Mouse (Mus musculus) midbrain, embryonic 12.5 days (tissue): ENCODE results near the gene Lasp1. TPM values are rescaled to one million over a fixed set of nuclear protein-coding genes. Genes with fewer than 3 reads are reported as not detected.
"Not testable (repeated sequence)": the region's sequence is repeated elsewhere in the genome, so short reads cannot be mapped to it uniquely, and the experiment has no call there.

ENCODE experiments used
- ATAC-seq: fragments of 200-750 bp; cut with Nextera tagmentation; 2 replicates; pipeline ENCODE4 v1.8.0; 2017; ENCODE audit warnings: low read depth, moderate TSS enrichment, moderate library complexity; ENCODE audit not compliant: low FRiP score
- H3K27ac ChIP-seq: fragments of 300-500 bp; sonication (generic); replicated peaks from 2 replicates; pipeline ENCODE4 v1.5.1; 2016; ENCODE audit warnings: mild to moderate bottlenecking
- H3K27me3 ChIP-seq: fragments of 300-500 bp; sonication (generic); 2 replicates; pipeline ENCODE4 v1.6.1; 2016; ENCODE audit warnings: mild to moderate bottlenecking
- H3K36me3 ChIP-seq: fragments of 300-500 bp; sonication (generic); 2 replicates; pipeline ENCODE4 v1.6.1; 2016
- H3K4me1 ChIP-seq: fragments of 300-500 bp; sonication (generic); 2 replicates; pipeline ENCODE4 v1.6.1; 2016
- H3K4me2 ChIP-seq: fragments of 300-500 bp; sonication (generic); replicated peaks from 2 replicates; pipeline ENCODE4 v1.6.1; 2016; ENCODE audit warnings: mild to moderate bottlenecking, moderate library complexity
- H3K4me3 ChIP-seq: fragments of 300-500 bp; sonication (generic); 2 replicates; pipeline ENCODE4 v1.5.1; 2016; ENCODE audit warnings: mild to moderate bottlenecking
- H3K9ac ChIP-seq: fragments of 300-500 bp; sonication (generic); replicated peaks from 2 replicates; pipeline ENCODE4 v1.6.1; 2016; ENCODE audit warnings: mild to moderate bottlenecking, moderate library complexity
- H3K9me3 ChIP-seq: fragments of 300-500 bp; sonication (generic); 2 replicates; pipeline ENCODE4 v1.6.1; 2016; ENCODE audit warnings: mild to moderate bottlenecking
- WGBS: fragments of 180-500 bp; shearing (Covaris S2); methylation state at CpG from one replicate; pipeline ENCODE4 v1.1.7; 2016; 5-methylcytosine and 5-hydroxymethylcytosine counted together
- polyA plus RNA-seq: library from polyadenylated mRNA; unstranded; fragments of >200 nt; fragmentation: Nextera tagmentation; extraction: Ambion mirVana; gene quantifications from 2 replicates; pipeline ENCODE4 v1.2.1, GENCODE M21; 2016

The Lasp1 gene
- polyA plus RNA-seq, 1 experiment from 2014 or later = 102 TPM

- no peak overlapping the region for H3K9ac ChIP-seq
- peaks cover 2% of the 10 kb centered on the region; the same call in 1 of the 2 replicates for H3K4me1 ChIP-seq
- no peak overlapping the region for H3K4me2 ChIP-seq
- H3K36me3 ChIP-seq = peaks cover 43% of the 10 kb centered on the region
- H3K4me3 ChIP-seq = no peak overlapping the region
- H3K27ac ChIP-seq = no peak overlapping the region
- 85% methylated on average over 6 of the region's 6 CpGs for WGBS
- no peaks in the 10 kb centered on the region for H3K9me3 ChIP-seq
- no peak for ATAC-seq
- no peaks in the 10 kb centered on the region for H3K27me3 ChIP-seq
These were observed 26.1 kb downstream of the Lasp1 start for GRCm38 (mm10) chr11:97824895-97825294.

GRCm38 (mm10) chr11:97825295-97825694 is 26.5 kb downstream of the Lasp1 start:
- Histone ChIP-seq H3K9me3 (no peaks in the 10 kb centered on the region), H3K4me3 (no peak overlapping the region), H3K36me3 (peaks cover 43% of the 10 kb centered on the region), H3K27ac (no peak overlapping the region), H3K27me3 (no peaks in the 10 kb centered on the region), H3K9ac (no peak overlapping the region), H3K4me1 (peaks cover 2% of the 10 kb centered on the region; the same call in 1 of the 2 replicates), H3K4me2 (no peak overlapping the region)
- ATAC-seq = no peak
- 92% methylated on average over 10 of the region's 10 CpGs for WGBS

GRCm38 (mm10) chr11:97825971-97826370 is 27.2 kb downstream of the Lasp1 start:
- H3K4me1 ChIP-seq = peaks cover 2% of the 10 kb centered on the region; the same call in 1 of the 2 replicates
- H3K4me3 ChIP-seq = no peak overlapping the region
- H3K9me3 ChIP-seq = no peaks in the 10 kb centered on the region
- H3K9ac ChIP-seq = no peak overlapping the region
- no peak overlapping the region for H3K4me2 ChIP-seq
- no peak for ATAC-seq
- H3K36me3 ChIP-seq = peaks cover 43% of the 10 kb centered on the region
- WGBS = 88% methylated on average over 9 of the region's 9 CpGs
- H3K27ac ChIP-seq = no peak overlapping the region
- H3K27me3 ChIP-seq = no peaks in the 10 kb centered on the region

GRCm38 (mm10) chr11:97826414-97826813 is 27.6 kb downstream of the Lasp1 start:
- peaks cover 2% of the 10 kb centered on the region; the same call in 1 of the 2 replicates for H3K4me1 ChIP-seq
- WGBS = 85% methylated on average over 7 of the region's 7 CpGs
- H3K4me2 ChIP-seq = no peak overlapping the region
- H3K4me3 ChIP-seq = no peak overlapping the region
- H3K27me3 ChIP-seq = no peaks in the 10 kb centered on the region
- H3K36me3 ChIP-seq = peaks cover 40% of the 10 kb centered on the region
- no peak overlapping the region for H3K9ac ChIP-seq
- ATAC-seq = no peak
- H3K9me3 ChIP-seq = no peaks in the 10 kb centered on the region
- H3K27ac ChIP-seq = no peak overlapping the region

GRCm38 (mm10) chr11:97827654-97828053 is 28.9 kb downstream of the Lasp1 start:
- no peak overlapping the region for H3K27ac ChIP-seq
- no peak overlapping the region for H3K4me2 ChIP-seq
- peaks cover 2% of the 10 kb centered on the region; the same call in 1 of the 2 replicates for H3K4me1 ChIP-seq
- no peak for ATAC-seq
- WGBS = 87% methylated on average over 6 of the region's 6 CpGs
- H3K4me3 ChIP-seq = no peak overlapping the region
- H3K9me3 ChIP-seq = no peaks in the 10 kb centered on the region
- H3K27me3 ChIP-seq = no peaks in the 10 kb centered on the region
- no peak overlapping the region for H3K9ac ChIP-seq
- peaks cover 39% of the 10 kb centered on the region for H3K36me3 ChIP-seq

GRCm38 (mm10) chr11:97829365-97829764 is 30.6 kb downstream of the Lasp1 start:
- Histone ChIP-seq H3K4me2 (no peak overlapping the region), H3K4me1 (peaks cover 2% of the 10 kb centered on the region; the same call in 1 of the 2 replicates), H3K9me3 (no peaks in the 10 kb centered on the region), H3K36me3 (peaks cover 47% of the 10 kb centered on the region), H3K4me3 (no peak overlapping the region), H3K9ac (no peak overlapping the region), H3K27ac (no peak overlapping the region), H3K27me3 (no peaks in the 10 kb centered on the region)
- ATAC-seq = no peak
- WGBS = 95% methylated on average over 7 of the region's 7 CpGs

- H3K9ac ChIP-seq = no peak overlapping the region
- peaks cover 46% of the 10 kb centered on the region for H3K36me3 ChIP-seq
- WGBS = 84% methylated on average over 12 of the region's 12 CpGs
These were observed 31.2 kb downstream of the Lasp1 start for GRCm38 (mm10) chr11:97829913-97830476.

GRCm38 (mm10) chr11:97830501-97830900 is 31.7 kb downstream of the Lasp1 start:
- Histone ChIP-seq H3K27me3 (no peaks in the 10 kb centered on the region), H3K4me1 (no peaks in the 10 kb centered on the region), H3K4me3 (no peak overlapping the region), H3K36me3 (peaks cover 44% of the 10 kb centered on the region), H3K4me2 (no peak overlapping the region), H3K9me3 (no peaks in the 10 kb centered on the region), H3K27ac (no peak overlapping the region), H3K9ac (no peak overlapping the region)
- no peak for ATAC-seq
- WGBS = 80% methylated on average over 6 of the region's 6 CpGs

More at GRCm38 (mm10) chr11:97829913-97830476, 31.2 kb downstream of the Lasp1 start:
- no peak for ATAC-seq
- no peaks in the 10 kb centered on the region for H3K9me3 ChIP-seq
- no peak overlapping the region for H3K27ac ChIP-seq
- no peaks in the 10 kb centered on the region for H3K27me3 ChIP-seq
- H3K4me1 ChIP-seq = no peaks in the 10 kb centered on the region; the same call in 1 of the 2 replicates
- H3K4me2 ChIP-seq = no peak overlapping the region
- no peak overlapping the region for H3K4me3 ChIP-seq

- H3K4me2 ChIP-seq = no peak overlapping the region
- 88% methylated on average over 11 of the region's 11 CpGs for WGBS
- H3K9me3 ChIP-seq = no peaks in the 10 kb centered on the region
- H3K4me3 ChIP-seq = no peak overlapping the region
- H3K36me3 ChIP-seq = peaks cover 46% of the 10 kb centered on the region
- no peak for ATAC-seq
- no peak overlapping the region for H3K27ac ChIP-seq
- H3K4me1 ChIP-seq = no peaks in the 10 kb centered on the region
- no peaks in the 10 kb centered on the region for H3K27me3 ChIP-seq
- H3K9ac ChIP-seq = no peak overlapping the region
These were observed 33.2 kb downstream of the Lasp1 start for GRCm38 (mm10) chr11:97832001-97832400.

- WGBS = 75% methylated on average over 15 of the region's 15 CpGs
- Histone ChIP-seq H3K4me3 (no peak overlapping the region), H3K36me3 (peaks cover 55% of the 10 kb centered on the region), H3K9me3 (no peaks in the 10 kb centered on the region), H3K9ac (no peak overlapping the region), H3K27ac (no peak overlapping the region), H3K4me2 (no peak overlapping the region), H3K27me3 (no peaks in the 10 kb centered on the region), H3K4me1 (no peaks in the 10 kb centered on the region)
- no peak for ATAC-seq
These were observed 34.6 kb downstream of the Lasp1 start for GRCm38 (mm10) chr11:97833352-97833751.

GRCm38 (mm10) chr11:97836541-97836940 is 37.7 kb downstream of the Lasp1 start:
- H3K4me1 ChIP-seq = peaks cover 5% of the 10 kb centered on the region
- H3K9ac ChIP-seq = no peak overlapping the region
- no peaks in the 10 kb centered on the region for H3K27me3 ChIP-seq
- H3K4me3 ChIP-seq = no peak overlapping the region
- H3K4me2 ChIP-seq = no peak overlapping the region
- H3K36me3 ChIP-seq = peaks cover 48% of the 10 kb centered on the region
- no peak for ATAC-seq
- no peak overlapping the region for H3K27ac ChIP-seq
- 63% methylated on average over 8 of the region's 8 CpGs for WGBS
- no peaks in the 10 kb centered on the region for H3K9me3 ChIP-seq

GRCm38 (mm10) chr11:97837051-97837450 is 38.3 kb downstream of the Lasp1 start:
- peaks cover 48% of the 10 kb centered on the region for H3K36me3 ChIP-seq
- not testable (repeated sequence) for H3K4me3 ChIP-seq, H3K27ac ChIP-seq, ATAC-seq, H3K9ac ChIP-seq, H3K9me3 ChIP-seq, H3K4me1 ChIP-seq, H3K4me2 ChIP-seq, H3K27me3 ChIP-seq
- WGBS = 74% methylated on average over 9 of the region's 9 CpGs
